Mouse (Mus musculus) stomach, postnatal 0 days (tissue): ENCODE results near the gene Trappc12. TPM values are rescaled to one million over a fixed set of nuclear protein-coding genes. Genes with fewer than 3 reads are reported as not detected.

Source experiments
- ATAC-seq: fragments of 200-750 bp; cut with Nextera tagmentation; 2 replicates; pipeline ENCODE4 v1.8.0; 2017; ENCODE audit not compliant: low FRiP score, low TSS enrichment
- DNase-seq: peaks from one replicate; pipeline ENCODE4 v3.0.0-alpha.2; 2016; ENCODE audit warnings: low spot score
- H3K27ac ChIP-seq: fragments of 300-500 bp; sonication (generic); replicated peaks from 2 replicates; pipeline ENCODE4 v1.5.1; 2014; ENCODE audit warnings: mild to moderate bottlenecking, control low read depth
- H3K27me3 ChIP-seq: fragments of 300-500 bp; sonication (generic); 2 replicates; pipeline ENCODE4 v1.6.1; 2014; ENCODE audit warnings: low read length; ENCODE audit not compliant: control insufficient read depth, insufficient read depth
- H3K36me3 ChIP-seq: fragments of 300-500 bp; sonication (generic); 2 replicates; pipeline ENCODE4 v1.6.1; 2014; ENCODE audit warnings: low read length, mixed read lengths; ENCODE audit not compliant: control insufficient read depth, insufficient read depth
- H3K4me1 ChIP-seq: fragments of 300-500 bp; sonication (generic); replicated peaks from 2 replicates; pipeline ENCODE4 v1.6.1; 2014; ENCODE audit warnings: antibody characterized with exemption; ENCODE audit not compliant: control insufficient read depth, insufficient read depth
- H3K4me2 ChIP-seq: fragments of 300-500 bp; sonication (generic); replicated peaks from 2 replicates; pipeline ENCODE4 v1.6.1; 2014; ENCODE audit warnings: low read depth, mild to moderate bottlenecking, control low read depth, moderate library complexity
- H3K4me3 ChIP-seq: fragments of 300-500 bp; sonication (generic); 2 replicates; pipeline ENCODE4 v1.5.1; 2014; ENCODE audit warnings: low read depth, low read length, control low read depth
- H3K9ac ChIP-seq: fragments of 300-500 bp; sonication (generic); 2 replicates; pipeline ENCODE4 v1.6.1; 2014; ENCODE audit warnings: mild to moderate bottlenecking, low read length, control low read depth, mixed read lengths
- H3K9me3 ChIP-seq: fragments of 300-500 bp; sonication (generic); 2 replicates; pipeline ENCODE4 v1.6.1; 2016; ENCODE audit warnings: low read length; ENCODE audit not compliant: control insufficient read depth
- CTCF ChIP-seq: IDR thresholded peaks from 2 replicates; pipeline ENCODE4 v1.5.1; 2016; ENCODE audit warnings: antibody characterized with exemption, low read depth, mild to moderate bottlenecking, moderate library complexity
- EP300 ChIP-seq: optimal IDR thresholded peaks from 2 replicates; pipeline ENCODE3; 2016; ENCODE audit warnings: antibody characterized with exemption
- WGBS: fragments of 180-500 bp; shearing (Covaris S2); extraction: QIAGEN DNeasy Blood & Tissue Kit; methylation state at CpG from one replicate; pipeline ENCODE4 v1.1.7; 2014; 5-methylcytosine and 5-hydroxymethylcytosine counted together
- microRNA-seq: library from miRNA; unstranded; fragments of <30 nt; microRNA quantifications from one replicate; pipeline ENCODE4, GENCODE M21; 2016
- polyA plus RNA-seq: library from polyadenylated mRNA; unstranded; fragments of >200 nt; fragmentation: Nextera tagmentation; extraction: Ambion mirVana; gene quantifications from 2 replicates; pipeline ENCODE4 v1.2.1, GENCODE M21; 2015

Trappc12 gene
- polyA plus RNA-seq, 1 experiment from 2014 or later: 16.6 TPM

DNA sequence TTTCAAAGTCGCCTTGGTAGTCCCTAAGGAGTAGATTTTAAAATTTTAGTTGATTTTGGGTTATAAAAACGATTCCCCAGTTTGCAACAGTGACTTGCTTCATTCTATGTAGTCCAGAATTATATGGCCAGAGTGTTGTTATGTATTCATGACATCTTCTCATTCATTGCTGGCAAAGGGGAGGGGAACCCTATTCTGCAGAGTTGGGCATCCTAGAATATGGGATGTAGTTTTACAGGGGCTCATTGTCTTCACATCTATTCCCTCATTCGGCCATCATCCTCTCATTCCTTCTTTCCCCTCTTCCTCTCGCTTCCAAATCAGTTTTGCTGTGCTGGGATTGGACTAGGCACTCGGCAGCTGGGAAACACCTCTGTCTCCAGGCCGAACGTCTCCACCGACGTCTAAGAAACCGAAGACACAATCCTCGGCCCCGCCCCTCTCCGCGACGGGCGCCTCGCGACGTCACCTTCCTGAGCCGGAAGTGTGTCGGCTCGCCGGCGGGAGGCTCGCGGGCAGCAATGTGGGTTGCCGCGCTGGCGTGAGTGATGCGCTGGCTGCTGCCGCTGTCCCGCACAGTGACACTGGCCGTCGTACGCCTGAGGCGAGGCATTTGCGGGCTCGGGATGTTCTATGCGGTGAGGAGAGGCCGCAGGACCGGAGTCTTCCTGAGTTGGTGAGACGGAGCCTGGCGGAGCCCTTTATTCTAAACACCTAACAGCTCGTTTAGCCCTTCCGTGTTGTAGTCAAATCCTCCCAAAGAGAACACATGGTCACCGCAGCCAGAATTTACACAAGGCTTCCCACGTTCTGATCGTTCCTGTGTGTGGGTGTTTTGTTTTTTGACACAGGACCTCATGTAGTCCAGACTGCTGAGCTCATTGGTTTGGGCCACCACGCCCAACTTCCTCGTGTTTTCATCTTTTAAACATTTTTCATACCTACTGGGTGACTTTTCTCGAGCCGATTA is 100.8 kb downstream of the Trappc12 start, which contains the start of gene Rnaseh1:
Gene Rnaseh1 (plus strand): TSS at position 462 of the 970 bp plus-strand sequence.
- 2% methylated on average over 52 of the region's 52 CpGs for WGBS

More for the DNA sequence above, 100.8 kb downstream of the Trappc12 start, which contains the start of gene Rnaseh1:
- Histone ChIP-seq H3K4me3 (peak within 1 kb of the TSS; percentile 74), H3K4me2 (peak within 1 kb of the TSS; percentile 65), H3K27ac (peak within 1 kb of the TSS; percentile 61; the same call in 1 of the 2 replicates), H3K36me3 (no peaks in the 10 kb centered on the region), H3K9me3 (no peaks in the 10 kb centered on the region), H3K4me1 (no peaks in the 10 kb centered on the region; the same call in 1 of the 2 replicates), H3K27me3 (no peaks in the 10 kb centered on the region), H3K9ac (peak within 1 kb of the TSS; percentile 80)
- DNase-seq: peak; percentile 94
- ATAC-seq: peak; percentile 97
- no peak for TF ChIP-seq EP300
- no peak for TF ChIP-seq CTCF

Small RNA genes within 50 kb of the gene (microRNA-seq; reads per million reads assigned to microRNA genes)
- gene Mir6937: not detected

Other genes starting within 250 kb of the Trappc12 start
- gene Dcdc2c, start 198.1 kb downstream of the Trappc12 start, polyA plus RNA-seq: 0.06 TPM in 1 of 2 replicates, not detected in the other
- gene Allc, start 167.9 kb downstream of the Trappc12 start, polyA plus RNA-seq: not detected in 2 replicates
- 0.57 and 0.85 TPM in 2 replicates for gene Colec11, start 127.1 kb downstream of the Trappc12 start, polyA plus RNA-seq
- gene Rps7, start 114.5 kb downstream of the Trappc12 start, polyA plus RNA-seq: 726 and 771 TPM in 2 replicates
- 17.2 and 18.1 TPM in 2 replicates for gene Rnaseh1, start 100.9 kb downstream of the Trappc12 start, polyA plus RNA-seq
- gene Adi1, start 75.2 kb downstream of the Trappc12 start, polyA plus RNA-seq: 50.9 and 55.2 TPM in 2 replicates
- gene Eipr1, start 1.3 kb upstream of the Trappc12 start, polyA plus RNA-seq: 22.4 and 23.9 TPM in 2 replicates